Mouse (Mus musculus) frontal cortex, postnatal 10 days (tissue): ENCODE measurements around the gene Disp3.

ENCODE experiments used
- DNase-seq, 2 experiments: peaks; one replicate each; pipeline ENCODE4 v3.0.0; 2022; ENCODE audit warnings: low spot score in 2 of 2, mixed read lengths in 1 of 2

Disp3 gene

GRCm38 (mm10) chr4:148220656-148221055 lies 67.1 kb downstream of the Disp3 start:
- DNase-seq: no peak

- DNase-seq: no peak
Observed at GRCm38 (mm10) chr4:148218238-148218637, 69.5 kb downstream of the Disp3 start.

GRCm38 (mm10) chr4:148215264-148215900 lies 72.4 kb downstream of the Disp3 start:
- DNase-seq: no peak

GRCm38 (mm10) chr4:148214460-148215136 lies 73.2 kb downstream of the Disp3 start:
- DNase-seq: peak; percentile 32 to 53

- DNase-seq: no peak
Observed at GRCm38 (mm10) chr4:148204873-148205232, 82.9 kb downstream of the Disp3 start.

- no peak for DNase-seq
Observed at GRCm38 (mm10) chr4:148204061-148204872, 83.5 kb downstream of the Disp3 start.

GRCm38 (mm10) chr4:148203557-148203956 lies 84.2 kb downstream of the Disp3 start:
- no peak for DNase-seq

- no peak for DNase-seq
Observed at GRCm38 (mm10) chr4:148198721-148199120, 89.0 kb downstream of the Disp3 start.

GRCm38 (mm10) chr4:148194400-148194799 lies 93.4 kb downstream of the Disp3 start:
- no peak for DNase-seq

GRCm38 (mm10) chr4:148192707-148193245 lies 95.0 kb downstream of the Disp3 start:
- no peak for DNase-seq
